Mouse (Mus musculus) megakaryocyte, adult 5-6 weeks (primary cell): Measurements from ENCODE around the gene Crip2. TPM values are rescaled to one million over a fixed set of nuclear protein-coding genes. Genes with fewer than 3 reads are reported as not detected.

Source experiments
- ATAC-seq: 2 replicates; pipeline ENCODE4 v1.8.0; 2016; ENCODE audit warnings: mild to moderate bottlenecking, inconsistent platforms; ENCODE audit not compliant: poor library complexity, severe bottlenecking
- total RNA-seq, 2 experiments: library from RNA; stranded (forward) in 1 of 2; stranded (reverse) in 1 of 2; fragments of 153-499, 151-499 nt in 1 of 2; fragments of 221-1000, 200-1000 nt in 1 of 2; gene quantifications; 2 replicates each; pipeline versions ENCODE4 v1.2.3 to v1.2.4; 2015 to 2017

Gene Crip2
- total RNA-seq, 2 experiments from 2014 or later = 0.38 to 2.1 TPM

DNA sequence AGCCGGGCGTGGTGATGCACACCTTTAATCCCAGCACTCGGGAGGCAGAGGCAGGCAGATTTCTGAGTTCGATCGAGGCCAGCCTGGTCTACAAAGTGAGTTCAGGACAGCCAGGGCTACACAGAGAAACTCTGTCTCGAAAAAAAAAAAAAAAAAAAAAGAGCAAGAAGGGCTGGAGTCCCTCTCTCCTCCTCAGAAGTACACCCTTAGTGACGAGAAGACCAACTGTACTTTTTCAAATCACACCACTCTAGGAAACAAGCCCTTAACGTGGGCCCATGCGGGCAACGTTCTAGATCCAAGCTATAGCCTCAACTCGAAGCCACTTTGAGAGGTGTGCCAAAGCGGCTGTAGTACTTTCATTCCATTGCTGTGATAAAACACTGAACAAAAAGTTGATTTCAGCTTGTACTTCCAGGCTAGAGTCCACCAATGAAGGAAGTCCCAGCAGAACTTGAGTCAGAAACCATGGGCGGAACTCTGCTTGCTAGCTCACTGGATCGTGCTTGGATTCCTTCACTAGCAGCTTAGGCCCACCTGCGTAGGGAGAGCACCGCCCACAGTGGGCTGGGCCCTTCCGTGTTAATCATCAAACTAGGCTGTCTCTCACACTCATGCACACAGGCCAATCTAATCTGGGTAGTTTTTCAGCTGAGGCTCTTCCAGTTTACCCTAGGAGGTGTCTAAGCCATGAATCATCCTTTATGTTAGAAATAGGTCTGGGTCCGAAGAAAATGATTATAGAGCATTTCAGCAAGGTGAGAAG, 37.1 kb downstream of the Crip2 start:
- no peak for ATAC-seq

- no peak for ATAC-seq
Measured at GRCm38 (mm10) chr12:113181020-113181419, 41.0 kb downstream of the Crip2 start.

- ATAC-seq = no peak
Measured at GRCm38 (mm10) chr12:113184945-113185344, 44.9 kb downstream of the Crip2 start.

DNA sequence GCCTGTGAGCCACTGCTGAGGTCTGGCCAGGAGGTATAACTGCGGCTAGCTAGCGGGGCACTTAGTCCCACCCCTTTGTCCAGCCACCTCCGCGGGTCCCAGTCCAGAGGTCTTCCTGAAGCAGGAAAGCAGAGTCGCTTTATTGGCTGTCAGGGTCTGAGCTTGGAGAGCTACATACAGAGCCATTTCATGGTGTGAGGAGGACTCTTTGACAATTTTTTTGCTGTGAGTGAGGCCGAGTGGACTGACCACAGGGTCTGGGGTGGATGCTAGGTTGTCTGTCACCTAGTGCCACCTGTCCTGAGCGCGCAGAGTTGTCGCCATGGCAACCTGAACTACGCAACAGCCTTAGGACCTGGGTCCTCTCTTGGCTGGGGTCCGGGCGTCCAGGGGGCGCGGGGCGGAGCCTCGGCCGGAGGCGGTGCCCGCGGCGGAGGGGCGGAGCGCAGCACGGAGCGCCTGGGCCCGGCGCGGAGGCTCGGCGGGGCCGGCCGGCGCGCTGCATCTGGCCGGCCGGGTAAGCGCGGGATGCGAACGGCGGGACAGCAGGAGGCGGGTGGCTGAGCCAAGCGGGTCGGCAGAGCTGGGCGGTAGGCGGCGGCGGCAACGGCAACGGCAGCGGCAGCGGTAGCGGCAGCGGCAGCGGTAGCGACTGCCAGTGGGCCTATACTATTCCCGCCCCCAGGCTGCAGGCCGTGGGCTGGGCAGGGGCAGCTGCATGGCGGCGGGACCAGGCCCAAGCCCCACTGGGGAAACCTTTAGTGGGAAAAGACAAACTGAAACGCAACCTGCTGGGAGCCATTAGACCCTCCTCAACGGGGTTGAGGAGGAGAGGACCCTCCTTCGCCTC, 45.6 kb downstream of the Crip2 start, which contains the start of gene Tmem121:
Tmem121 (plus strand) TSS at position 489 of the 850 bp plus-strand sequence.
- no peak for ATAC-seq

GRCm38 (mm10) chr12:113186326-113187010, 46.4 kb downstream of the Crip2 start:
- no peak for ATAC-seq

DNA sequence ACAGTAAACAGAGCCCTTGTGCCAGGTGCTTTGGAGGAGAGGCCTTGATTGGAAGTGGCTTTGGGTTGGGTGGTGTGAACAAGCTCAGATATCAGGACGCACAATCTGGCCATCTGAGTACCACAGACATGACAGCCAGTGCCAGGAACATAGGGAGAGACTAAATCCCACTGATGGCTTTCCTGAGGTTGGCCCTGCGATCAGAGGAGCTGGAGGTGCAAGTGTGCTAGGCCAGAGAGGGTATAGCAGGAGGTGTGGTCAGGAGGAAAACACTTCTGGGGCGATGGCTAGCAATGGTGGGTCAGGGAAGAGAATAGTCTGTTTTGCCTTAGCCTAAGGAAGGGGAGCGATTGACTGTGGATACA, 47.0 kb downstream of the Crip2 start:
- no peak for ATAC-seq

- ATAC-seq = peak; percentile 86
Measured at GRCm38 (mm10) chr12:113187584-113188295, 47.7 kb downstream of the Crip2 start.

GRCm38 (mm10) chr12:113188349-113189055, 48.5 kb downstream of the Crip2 start:
- no peak for ATAC-seq

DNA sequence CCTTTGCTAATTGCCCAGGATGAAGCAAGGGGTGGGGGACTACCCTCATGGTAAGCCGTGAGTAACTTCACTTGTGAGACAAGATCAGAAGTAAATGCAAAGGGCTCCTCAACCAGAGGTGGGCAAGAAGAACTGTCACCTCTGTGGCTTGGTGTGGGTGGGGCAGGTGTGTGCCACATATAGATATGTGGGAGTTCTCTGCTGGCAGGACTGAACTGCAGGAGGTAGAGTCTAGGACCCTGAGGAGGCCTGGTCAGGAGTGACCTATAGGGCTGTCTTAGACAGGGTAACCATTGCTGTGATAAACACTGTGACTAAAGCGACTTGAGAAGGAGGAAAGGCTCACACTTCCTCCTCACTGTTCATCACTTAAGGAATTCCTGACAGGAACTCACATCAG, 53.4 kb downstream of the Crip2 start:
- no peak for ATAC-seq

Other genes with a start within 250 kb of the Crip2 start
- gene Jag2, start 210.5 kb upstream of the Crip2 start, total RNA-seq (2015) = 0.36 and 1.3 TPM in 2 replicates
- gene Jag2, start 210.5 kb upstream of the Crip2 start, total RNA-seq (2017) = not detected in 2 replicates
- gene Nudt14, start 198.1 kb upstream of the Crip2 start, total RNA-seq (2015) = 9.7 and 10.5 TPM in 2 replicates
- 11.4 and 11.9 TPM in 2 replicates for gene Nudt14, start 198.1 kb upstream of the Crip2 start, total RNA-seq (2017)
- 4.2 and 5.9 TPM in 2 replicates for gene Btbd6, start 163.8 kb upstream of the Crip2 start, total RNA-seq (2015)
- gene Btbd6, start 163.8 kb upstream of the Crip2 start, total RNA-seq (2017) = 2.4 and 4.0 TPM in 2 replicates
- gene Brf1, start 139.5 kb upstream of the Crip2 start, total RNA-seq (2015) = 20.2 and 25.3 TPM in 2 replicates
- gene Brf1, start 139.5 kb upstream of the Crip2 start, total RNA-seq (2017) = 37.0 and 43.6 TPM in 2 replicates
- 55.1 TPM in 2 replicates for gene Pacs2, start 125.7 kb upstream of the Crip2 start, total RNA-seq (2015)
- gene Pacs2, start 125.7 kb upstream of the Crip2 start, total RNA-seq (2017) = 36.5 and 37.5 TPM in 2 replicates
- gene Tex22, start 65.7 kb upstream of the Crip2 start, total RNA-seq (2015) = 0.25 TPM in 1 of 2 replicates, not detected in the other
- 0.88 TPM in 1 of 2 replicates, not detected in the other for gene Tex22, start 65.7 kb upstream of the Crip2 start, total RNA-seq (2017)
- 32.0 and 35.5 TPM in 2 replicates for gene Mta1, start 42.0 kb upstream of the Crip2 start, total RNA-seq (2015)
- gene Mta1, start 42.0 kb upstream of the Crip2 start, total RNA-seq (2017) = 14.5 and 21.4 TPM in 2 replicates
- 2,464 and 2,556 TPM in 2 replicates for gene Crip1, start 6.1 kb downstream of the Crip2 start, total RNA-seq (2015)
- gene Crip1, start 6.1 kb downstream of the Crip2 start, total RNA-seq (2017) = 1,998 and 2,176 TPM in 2 replicates
- 3.6 and 3.7 TPM in 2 replicates for gene Tedc1, start 16.2 kb downstream of the Crip2 start, total RNA-seq (2015)
- 12.3 and 13.0 TPM in 2 replicates for gene Tedc1, start 16.2 kb downstream of the Crip2 start, total RNA-seq (2017)
- gene Tmem121, start 45.7 kb downstream of the Crip2 start, total RNA-seq (2015) = 0.69 TPM in 1 of 2 replicates, not detected in the other
- not detected in 2 replicates for gene Tmem121, start 45.7 kb downstream of the Crip2 start, total RNA-seq (2017)